Mouse (Mus musculus) adrenal gland, postnatal 14 days (tissue): ENCODE results near the gene Pbrm1. TPM values are rescaled to one million over a fixed set of nuclear protein-coding genes. Genes with fewer than 3 reads are reported as not detected.

Experiments used
- DNase-seq: peaks from one replicate; pipeline ENCODE4 v3.0.0; 2021; ENCODE audit warnings: mixed read lengths
- total RNA-seq: library from RNA; stranded (reverse); gene quantifications from 2 replicates; pipeline ENCODE4 v1.2.3, GENCODE M21; 2021

Pbrm1 gene
- total RNA-seq, 1 experiment from 2014 or later: 59.7 TPM

- no peak for DNase-seq
Measured at GRCm38 (mm10) chr14:31166827-31167226, 147.9 kb downstream of the Pbrm1 start.

DNA sequence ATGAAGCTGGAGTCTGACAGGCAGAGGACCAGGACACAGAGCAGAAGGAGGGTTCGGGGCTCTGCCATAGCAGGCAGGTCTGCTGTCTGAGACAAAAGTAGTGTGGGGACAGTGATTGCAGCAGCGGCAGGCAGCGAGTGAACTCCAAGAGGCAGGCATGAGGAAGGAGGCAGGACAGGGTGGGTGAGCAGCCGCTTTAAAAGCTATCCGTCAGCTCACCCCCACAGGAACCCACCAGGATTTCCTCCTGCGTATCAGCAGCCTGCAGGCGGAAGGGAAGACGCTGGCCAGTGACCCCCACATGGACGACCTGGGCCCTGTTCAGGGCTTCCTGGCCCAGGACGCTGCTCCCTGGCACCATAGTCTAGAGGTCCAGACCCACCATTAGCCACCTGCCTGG is 149.5 kb downstream of the Pbrm1 start, which contains the start of gene Stab1:
TSS of gene Stab1 (minus strand) at position 217 of the 400 bp plus-strand sequence.
- DNase-seq: peak; percentile 63

DNA sequence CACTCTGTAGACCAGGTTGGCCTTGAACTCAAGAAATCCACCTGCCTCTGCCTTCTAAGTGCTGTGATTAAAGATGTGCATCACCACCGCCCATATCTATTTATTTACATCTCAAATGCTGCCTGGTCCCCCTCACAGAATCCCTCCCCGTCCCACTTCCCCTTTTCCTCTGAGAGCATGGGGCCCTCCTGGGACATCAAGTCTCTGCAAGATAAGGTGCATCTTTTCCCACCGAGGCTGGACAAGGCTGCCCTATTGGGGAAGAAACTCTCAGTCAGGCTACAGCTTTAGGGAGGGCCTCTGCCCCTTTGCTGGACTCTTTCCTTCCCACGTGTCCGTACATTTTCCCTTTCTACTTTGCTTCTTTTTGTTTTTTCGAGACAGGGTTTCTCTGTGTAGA is 150.6 kb downstream of the Pbrm1 start:
- DNase-seq: no peak

DNA sequence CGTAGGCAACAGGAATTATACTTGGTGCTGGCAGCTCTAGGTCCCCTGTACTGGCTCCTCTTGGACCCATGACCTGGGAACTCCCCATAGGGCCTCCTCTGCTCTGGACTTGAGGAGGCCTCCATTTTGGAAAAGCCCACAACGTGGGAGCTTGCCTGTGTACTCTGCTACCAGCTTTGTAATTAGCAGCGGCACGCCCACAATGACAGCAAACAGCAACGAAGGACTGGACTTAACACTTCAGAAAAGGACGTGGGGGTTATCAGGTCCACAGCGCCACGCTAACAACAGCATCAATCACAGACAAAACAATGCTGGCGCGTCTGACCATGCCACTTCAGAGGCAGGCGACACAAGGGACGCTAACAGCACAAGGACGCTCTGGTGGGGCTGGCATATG is 152.0 kb downstream of the Pbrm1 start:
- DNase-seq: no peak

Other genes starting within 250 kb of the Pbrm1 start
- 18.1 and 19.3 TPM in 2 replicates for gene Tmem110, start 193.5 kb upstream of the Pbrm1 start, total RNA-seq
- gene Mustn1, start 139.9 kb upstream of the Pbrm1 start, total RNA-seq: 4.4 and 6.2 TPM in 2 replicates
- 17.0 and 261 TPM in 2 replicates for gene Itih4, start 132.7 kb upstream of the Pbrm1 start, total RNA-seq
- 7.8 and 111 TPM in 2 replicates for gene Itih3, start 95.4 kb upstream of the Pbrm1 start, total RNA-seq
- 4.1 and 73.6 TPM in 2 replicates for gene Itih1, start 75.8 kb upstream of the Pbrm1 start, total RNA-seq
- 9.4 and 12.0 TPM in 2 replicates for gene Nek4, start 67.8 kb upstream of the Pbrm1 start, total RNA-seq
- 35.3 and 42.0 TPM in 2 replicates for gene Glt8d1, start 17.7 kb upstream of the Pbrm1 start, total RNA-seq
- 221 and 225 TPM in 2 replicates for gene Spcs1, start 17.5 kb upstream of the Pbrm1 start, total RNA-seq
- 87.7 and 93.9 TPM in 2 replicates for gene Gnl3, start within 50 bp of the Pbrm1 start, total RNA-seq
- gene Smim4, start 109.8 kb downstream of the Pbrm1 start, total RNA-seq: 75.2 and 104 TPM in 2 replicates
- 48.5 and 57.7 TPM in 2 replicates for gene Nt5dc2, start 111.9 kb downstream of the Pbrm1 start, total RNA-seq
- 74.4 and 78.6 TPM in 2 replicates for gene Stab1, start 149.5 kb downstream of the Pbrm1 start, total RNA-seq
- 0.67 and 1.3 TPM in 2 replicates for gene Tnnc1, start 189.2 kb downstream of the Pbrm1 start, total RNA-seq
- gene Nisch, start 197.8 kb downstream of the Pbrm1 start, total RNA-seq: 269 and 295 TPM in 2 replicates
- gene Sema3g, start 198.7 kb downstream of the Pbrm1 start, total RNA-seq: 10.9 and 13.9 TPM in 2 replicates
- gene Phf7, start 232.2 kb downstream of the Pbrm1 start, total RNA-seq: 6.8 and 9.6 TPM in 2 replicates
- 58.5 and 62.4 TPM in 2 replicates for gene Bap1, start 232.3 kb downstream of the Pbrm1 start, total RNA-seq